Mouse (Mus musculus) heart, adult 2 months (tissue): ENCODE results near the gene 3110082I17Rik. TPM values are rescaled to one million over a fixed set of nuclear protein-coding genes. Genes with fewer than 3 reads are reported as not detected.

Experiments
- DNase-seq, 2 experiments: peaks; one replicate each; pipeline ENCODE4 v3.0.0; 2021
- H3K27ac ChIP-seq: fragments of 200-600 bp; 2 replicates; pipeline ENCODE4 v1.8.1; 2022
- H3K27me3 ChIP-seq: fragments of 200-500 bp; 2 replicates; pipeline ENCODE4 v1.6.1; 2012; ENCODE audit warnings: mild to moderate bottlenecking, low read length, inconsistent platforms, mixed read lengths; ENCODE audit not compliant: control insufficient read depth, insufficient read depth
- H3K36me3 ChIP-seq: fragments of 200-500 bp; 2 replicates; pipeline ENCODE4 v1.6.1; 2012; ENCODE audit warnings: low read length, inconsistent platforms; ENCODE audit not compliant: control insufficient read depth, insufficient read depth
- H3K4me1 ChIP-seq: fragments of 200-500 bp; 2 replicates; pipeline ENCODE4 v1.6.1; 2011; ENCODE audit warnings: low read length; ENCODE audit not compliant: control insufficient read depth, insufficient read depth
- H3K4me3 ChIP-seq: fragments of 200-600 bp; 2 replicates; pipeline ENCODE4 v1.8.1; 2022
- H3K79me2 ChIP-seq: fragments of 200-500 bp; replicated peaks from 2 replicates; pipeline ENCODE4 v1.6.1; 2012; ENCODE audit warnings: mild to moderate bottlenecking, inconsistent platforms, low read length, moderate library complexity, mixed read lengths; ENCODE audit not compliant: control insufficient read depth, insufficient read depth
- H3K9ac ChIP-seq: fragments of 200-500 bp; 2 replicates; pipeline ENCODE4 v1.6.1; 2012; ENCODE audit warnings: low read depth, mild to moderate bottlenecking, control low read depth, inconsistent platforms, low read length, mixed read lengths
- CTCF ChIP-seq: fragments of 200-600 bp; IDR thresholded peaks from 2 replicates; pipeline ENCODE4 v1.8.1; 2022; ENCODE audit warnings: antibody characterized with exemption, mild to moderate bottlenecking, moderate library complexity
- EP300 ChIP-seq: fragments of 200-500 bp; IDR thresholded peaks from 2 replicates; pipeline ENCODE4 v1.6.1; 2011; ENCODE audit warnings: low read depth, low read length, control low read depth; ENCODE audit not compliant: insufficient read depth
- POLR2A ChIP-seq: fragments of 200-500 bp; IDR thresholded peaks from 2 replicates; pipeline ENCODE4 v1.6.1; 2011; ENCODE audit warnings: mild to moderate bottlenecking, low read depth, low read length, control low read depth; ENCODE audit not compliant: insufficient read depth
- whole genome bisulfite sequencing: fragments of 180-500 bp; shearing (Covaris S2); methylation state at CpG from one replicate; pipeline ENCODE4 v1.1.7; 2018; 5-methylcytosine and 5-hydroxymethylcytosine counted together
- intact Hi-C: fragments of 180-260 bp; cut with DNase I; formaldehyde crosslinking; loops from one replicate; pipeline ENCODE4 v1.15.1; 2025
- polyA plus RNA-seq: library from polyadenylated mRNA; depleted of rRNA; stranded (reverse); fragments of >200 nt; gene quantifications from 2 replicates; pipeline ENCODE4 v1.2.3, GENCODE M21; 2012
- total RNA-seq, 2 experiments: library from RNA; stranded (reverse); gene quantifications; 2 replicates each; pipeline ENCODE4 v1.2.3; 2021

Gene 3110082I17Rik
- total and polyA plus RNA-seq, 3 experiments: 4.9 to 5.7 (median 5.6) TPM

GRCm38 (mm10) chr5:139466373-139466772 lies 6.0 kb upstream of the 3110082I17Rik start:
- DNase-seq: no peak
- WGBS: 63% methylated on average over 2 of the region's 2 CpGs
- H3K79me2 ChIP-seq: no peaks in the 10 kb centered on the region
- no peaks in the 10 kb centered on the region for H3K27me3 ChIP-seq
- no peak overlapping the region for H3K4me3 ChIP-seq
- no peak for TF ChIP-seq CTCF
- TF ChIP-seq POLR2A: no peak
- no peak for TF ChIP-seq EP300
- no peaks in the 10 kb centered on the region for H3K36me3 ChIP-seq
- intact Hi-C loops: loop anchor here (5.0 kb wide), 2 partner anchors 104 to 184 kb away; no protein-coding TSS in a partner anchor
- peaks cover 1% of the 10 kb centered on the region; the same call in 1 of the 2 replicates for H3K4me1 ChIP-seq
- H3K9ac ChIP-seq: no peak overlapping the region
- H3K27ac ChIP-seq: no peak overlapping the region

- intact Hi-C loops: loop anchor here (5.0 kb wide), 3 partner anchors 58 to 183 kb away; partner anchors contain the start of gene C130050O18Rik
- WGBS: 42% methylated on average over 4 of the region's 4 CpGs
Observed at GRCm38 (mm10) chr5:139464874-139465273, 4.5 kb upstream of the 3110082I17Rik start.

GRCm38 (mm10) chr5:139459938-139460337 lies 389 bp downstream of the 3110082I17Rik start:
- Histone ChIP-seq H3K36me3 (no peaks in the 10 kb centered on the region), H3K4me3 (peak overlapping the region; percentile 77), H3K79me2 (no peaks in the 10 kb centered on the region), H3K27me3 (no peaks in the 10 kb centered on the region), H3K27ac (no peak overlapping the region), H3K4me1 (no peaks in the 10 kb centered on the region), H3K9ac (peak overlapping the region; percentile 66)
- no peak for DNase-seq
- TF ChIP-seq EP300 (no peak), POLR2A (no peak), CTCF (no peak)
- intact Hi-C loops: loop anchor here (1.0 to 5.0 kb wide), 2 partner anchors 24 to 53 kb away; partner anchors contain the start of genes C130050O18Rik and Zfand2a
- 5% methylated on average over 10 of the region's 10 CpGs for WGBS

More at GRCm38 (mm10) chr5:139464874-139465273, 4.5 kb upstream of the 3110082I17Rik start:
- no peak for DNase-seq
- no peaks in the 10 kb centered on the region for H3K79me2 ChIP-seq
- H3K36me3 ChIP-seq: no peaks in the 10 kb centered on the region
- H3K27ac ChIP-seq: no peak overlapping the region
- TF ChIP-seq CTCF (no peak), POLR2A (no peak), EP300 (no peak)
- H3K4me1 ChIP-seq: peaks cover 1% of the 10 kb centered on the region; the same call in 1 of the 2 replicates
- H3K9ac ChIP-seq: no peak overlapping the region
- H3K4me3 ChIP-seq: no peak overlapping the region
- H3K27me3 ChIP-seq: no peaks in the 10 kb centered on the region

GRCm38 (mm10) chr5:139457241-139457640 lies 3.1 kb downstream of the 3110082I17Rik start:
- H3K9ac ChIP-seq: no peak overlapping the region
- no peak for TF ChIP-seq CTCF
- H3K27me3 ChIP-seq: no peaks in the 10 kb centered on the region
- H3K4me3 ChIP-seq: no peak overlapping the region
- no peaks in the 10 kb centered on the region for H3K36me3 ChIP-seq
- no peaks in the 10 kb centered on the region for H3K4me1 ChIP-seq
- no peak for DNase-seq
- 82% methylated on average over 8 of the region's 8 CpGs for WGBS
- intact Hi-C loops: no loop called here
- H3K27ac ChIP-seq: no peak overlapping the region
- no peaks in the 10 kb centered on the region for H3K79me2 ChIP-seq

GRCm38 (mm10) chr5:139455166-139455565 lies 5.2 kb downstream of the 3110082I17Rik start:
- Histone ChIP-seq H3K79me2 (no peaks in the 10 kb centered on the region), H3K9ac (no peak overlapping the region), H3K27me3 (no peaks in the 10 kb centered on the region), H3K27ac (no peak overlapping the region; the same call in 1 of the 2 replicates), H3K36me3 (no peaks in the 10 kb centered on the region), H3K4me3 (no peak overlapping the region), H3K4me1 (no peaks in the 10 kb centered on the region)
- DNase-seq: no peak
- TF ChIP-seq POLR2A: no peak
- no peak for TF ChIP-seq EP300
- TF ChIP-seq CTCF: no peak
- intact Hi-C loops: no loop called here
- 81% methylated on average over 12 of the region's 12 CpGs for WGBS

- TF ChIP-seq POLR2A (no peak), EP300 (no peak), CTCF (no peak)
- peak in 1 of 2 experiments; percentile 35 for DNase-seq
- H3K27ac ChIP-seq: peak overlapping the region; percentile 52
- no peaks in the 10 kb centered on the region for H3K4me1 ChIP-seq
- no peak overlapping the region for H3K9ac ChIP-seq
- intact Hi-C loops: no loop called here
- H3K79me2 ChIP-seq: no peaks in the 10 kb centered on the region
- 80% methylated on average over 10 of the region's 10 CpGs for WGBS
- no peaks in the 10 kb centered on the region for H3K27me3 ChIP-seq
- no peak overlapping the region for H3K4me3 ChIP-seq
- no peaks in the 10 kb centered on the region for H3K36me3 ChIP-seq
Observed at GRCm38 (mm10) chr5:139453031-139453430, 7.3 kb downstream of the 3110082I17Rik start.
